ENCODE assay signal across 8 mouse cellular contexts in genomic region chr13:23423286-23424051, GRCm38 (mm10). TPM values are rescaled to one million over a fixed set of nuclear protein-coding genes. Genes with fewer than 3 reads are reported as not detected.
A peak's percentile ranks its signal among the peaks of the same experiment; 100 is the strongest.
DNase-seq lines count a peak whose midpoint lies in the region; ATAC-seq and TF ChIP-seq lines count a peak whose summit lies in the region.

Abt1 (minus strand) TSS chr13:23423866.

- H3K4me2 ChIP-seq in forebrain, embryonic 13.5 days: peak within 1 kb of the TSS; percentile 77
- H3K4me2 ChIP-seq in neural tube, embryonic 14.5 days (ENCODE audit: low read depth, low read length): peak within 1 kb of the TSS; percentile 89

- WGBS in forebrain, embryonic 13.5 days: under 1% methylated on average over 47 of the region's 48 CpGs
- WGBS in neural tube, embryonic 14.5 days: under 1% methylated on average over 48 of the region's 48 CpGs

- no peaks in the 10 kb centered on the region for H3K27me3 ChIP-seq in ES-Bruce4 (ENCODE audit: control insufficient read depth, insufficient read depth, low read length, poor library complexity, severe bottlenecking)
- H3K27me3 ChIP-seq in forebrain, embryonic 13.5 days: no peaks in the 10 kb centered on the region
- H3K27me3 ChIP-seq in neural tube, embryonic 14.5 days (ENCODE audit: control insufficient read depth, insufficient read depth, low read length): no peaks in the 10 kb centered on the region
- no peaks in the 10 kb centered on the region for H3K27me3 ChIP-seq in testis, adult 2 months (ENCODE audit: control insufficient read depth, insufficient read depth, low read length)

- H3K9ac ChIP-seq in ES-Bruce4 (ENCODE audit: low read depth, poor library complexity, severe bottlenecking): peak within 1 kb of the TSS; percentile 69
- H3K9ac ChIP-seq in forebrain, embryonic 13.5 days: peak within 1 kb of the TSS; percentile 78
- peak within 1 kb of the TSS; percentile 78 for H3K9ac ChIP-seq in neural tube, embryonic 14.5 days (replicated peaks; ENCODE audit: low read depth, low read length)

- H3K9me3 ChIP-seq in ES-Bruce4 (replicated peaks; ENCODE audit: control insufficient read depth, insufficient read depth, low read length, poor library complexity, severe bottlenecking): no peaks in the 10 kb centered on the region
- H3K9me3 ChIP-seq in forebrain, embryonic 13.5 days (replicated peaks): no peaks in the 10 kb centered on the region
- no peaks in the 10 kb centered on the region for H3K9me3 ChIP-seq in neural tube, embryonic 14.5 days (ENCODE audit: control insufficient read depth, low read length)

- H3K4me3 ChIP-seq in ES-Bruce4 (ENCODE audit: low read depth, low read length): peak within 1 kb of the TSS; percentile 92
- H3K4me3 ChIP-seq in forebrain, embryonic 13.5 days: peak within 1 kb of the TSS; percentile 70
- H3K4me3 ChIP-seq in neural tube, embryonic 14.5 days (ENCODE audit: low read depth, low read length): peak within 1 kb of the TSS; percentile 83
- H3K4me3 ChIP-seq in testis, adult 2 months (ENCODE audit: control insufficient read depth, low read depth, low read length): peak within 1 kb of the TSS; percentile 99

- no peaks in the 10 kb centered on the region for H3K4me1 ChIP-seq in ES-Bruce4 (ENCODE audit: control insufficient read depth, insufficient read depth, low read length)
- peaks cover 19% of the 10 kb centered on the region for H3K4me1 ChIP-seq in forebrain, embryonic 13.5 days
- H3K4me1 ChIP-seq in neural tube, embryonic 14.5 days (ENCODE audit: control insufficient read depth, insufficient read depth, low read length): peaks cover 4% of the 10 kb centered on the region; the same call in 1 of the 2 replicates
- peaks cover 2% of the 10 kb centered on the region for H3K4me1 ChIP-seq in testis, adult 2 months (ENCODE audit: control insufficient read depth, insufficient read depth, low read length)

- peak; percentile 56 for TF ChIP-seq POLR2A in ES-Bruce4 (IDR thresholded peaks at IDR 0.05; ENCODE audit: insufficient read depth, low read length)
- peak; percentile 85 for TF ChIP-seq POLR2A in testis, adult 2 months (IDR thresholded peaks at IDR 0.05; ENCODE audit: control insufficient read depth, low read depth, low read length)

- TF ChIP-seq EP300 in ES-Bruce4 (IDR thresholded peaks at IDR 0.05; ENCODE audit: insufficient read depth, low read depth, low read length): peak; percentile 52; the same call in 1 of the 2 replicates

- intact Hi-C loops in heart, postnatal 10 days (cut with DNase I): loop anchor here (1.0 to 10.0 kb wide), 4 partner anchors 51 to 261 kb away; partner anchors contain the start of genes Hist1h2ac and Hist1h2bc

- peak; percentile 96 for DNase-seq in c-Kit-positive CD71-positive TER-119-positive erythroid progenitor cells, embryonic 14.5 days (ENCODE audit: low spot score)
- DNase-seq in heart, postnatal 10 days: peak; percentile 95 to 98
- DNase-seq in kidney, postnatal 4 days: peak; percentile 97
- peak; percentile 90 to 91 for DNase-seq in lung, adult 18-20 months

- peaks cover 20% of the 10 kb centered on the region for H3K36me3 ChIP-seq in ES-Bruce4 (ENCODE audit: control insufficient read depth, insufficient read depth, low read length, poor library complexity, severe bottlenecking)
- H3K36me3 ChIP-seq in forebrain, embryonic 13.5 days (ENCODE audit: poor library complexity, severe bottlenecking): peaks cover 37% of the 10 kb centered on the region
- H3K36me3 ChIP-seq in neural tube, embryonic 14.5 days (ENCODE audit: control insufficient read depth, insufficient read depth, low read length): peaks cover 19% of the 10 kb centered on the region
- H3K36me3 ChIP-seq in testis, adult 2 months (ENCODE audit: control insufficient read depth, insufficient read depth, low read length): no peaks in the 10 kb centered on the region

- TF ChIP-seq CTCF in ES-Bruce4 (IDR thresholded peaks at IDR 0.05; ENCODE audit: low read depth, low read length): no peak
- TF ChIP-seq CTCF in testis, adult 2 months (IDR thresholded peaks at IDR 0.05; ENCODE audit: control insufficient read depth, insufficient read depth, insufficient replicate concordance, low read depth, low read length): no peak

- no peak within 1 kb of the TSS for H3K27ac ChIP-seq in ES-Bruce4 (ENCODE audit: insufficient read depth, low read length)
- peak within 1 kb of the TSS; percentile 35 for H3K27ac ChIP-seq in forebrain, embryonic 13.5 days
- H3K27ac ChIP-seq in neural tube, embryonic 14.5 days (ENCODE audit: low read depth, low read length): 0 out of 2 replicates have a peak within 1 kb of the TSS, but pooled peaks have one; percentile 39
- peak within 1 kb of the TSS; percentile 80 for H3K27ac ChIP-seq in testis, adult 2 months (ENCODE audit: control insufficient read depth, insufficient read depth, low read depth, low read length)

- peak; percentile 89 for ATAC-seq in forebrain, embryonic 13.5 days
- ATAC-seq in neural tube, embryonic 14.5 days (ENCODE audit: low read depth): peak; percentile 87

RNA-seq across cellular contexts. Expression of gene Abt1, which starts in this region (rescaled TPM):
- 10.0 and 10.3 TPM in 2 replicates for polyA plus RNA-seq in ES-Bruce4 (2011; ENCODE audit: insufficient read depth, insufficient read length, low read depth, missing spikeins)
- polyA plus RNA-seq in forebrain, embryonic 13.5 days (2015; fragmentation: Nextera tagmentation; extraction: Ambion mirVana): 12.4 and 13.4 TPM in 2 replicates
- total RNA-seq in heart, postnatal 10 days (2021): 1 to 10 TPM; 5.3 to 5.6 TPM
- 8.8 and 9.5 TPM in 2 replicates for polyA plus RNA-seq in neural tube, embryonic 14.5 days (2014; fragmentation: Nextera tagmentation; extraction: Ambion mirVana)
- 2.0 TPM in 2 replicates for polyA plus RNA-seq in testis, adult 2 months (2012; rRNA removed)
